Mouse (Mus musculus) urinary bladder, adult 2 months (tissue): Measurements from ENCODE around the gene Cryaa. TPM values are rescaled to one million over a fixed set of nuclear protein-coding genes. Genes with fewer than 3 reads are reported as not detected.

ENCODE experiments used
- DNase-seq: peaks from one replicate; pipeline ENCODE4 v3.0.0; 2022; ENCODE audit warnings: low spot score
- polyA plus RNA-seq: library from polyadenylated mRNA; depleted of rRNA; stranded (reverse); fragments of >200 nt; gene quantifications from 2 replicates; pipeline ENCODE4 v1.2.3, GENCODE M21; 2012; rRNA removed

Cryaa gene
- polyA plus RNA-seq, 1 experiment, result not detected

GRCm38 (mm10) chr17:31705271-31706020, 27.8 kb downstream of the Cryaa start:
- DNase-seq, result no peak

GRCm38 (mm10) chr17:31709121-31709741, 31.6 kb downstream of the Cryaa start:
- DNase-seq, result no peak

- DNase-seq, result no peak
These were observed 32.8 kb downstream of the Cryaa start for GRCm38 (mm10) chr17:31710455-31710854.

GRCm38 (mm10) chr17:31713709-31714108, 36.1 kb downstream of the Cryaa start:
- no peak for DNase-seq

- DNase-seq, result no peak
These were observed 36.5 kb downstream of the Cryaa start for GRCm38 (mm10) chr17:31714125-31714524.

GRCm38 (mm10) chr17:31715006-31715405, 37.4 kb downstream of the Cryaa start:
- no peak for DNase-seq

GRCm38 (mm10) chr17:31721637-31722036, 44.0 kb downstream of the Cryaa start:
- no peak for DNase-seq

- no peak for DNase-seq
These were observed 47.8 kb downstream of the Cryaa start for GRCm38 (mm10) chr17:31725366-31725765.

- DNase-seq, result no peak
These were observed 48.6 kb downstream of the Cryaa start for GRCm38 (mm10) chr17:31726216-31726615.

- no peak for DNase-seq
These were observed 49.6 kb downstream of the Cryaa start for GRCm38 (mm10) chr17:31727230-31727629.

- DNase-seq, result no peak
These were observed 50.4 kb downstream of the Cryaa start for GRCm38 (mm10) chr17:31728043-31728442.

- peak; percentile 50 for DNase-seq
These were observed 51.4 kb downstream of the Cryaa start for GRCm38 (mm10) chr17:31728968-31729501.

- DNase-seq, result no peak
These were observed 53.4 kb downstream of the Cryaa start for GRCm38 (mm10) chr17:31731038-31731437.

Other genes starting within 250 kb of the Cryaa start
- gene Wdr4, start 157.8 kb upstream of the Cryaa start, polyA plus RNA-seq, result 20.5 and 26.7 TPM in 2 replicates
- 219 and 221 TPM in 2 replicates for gene Ndufv3, start 157.7 kb upstream of the Cryaa start, polyA plus RNA-seq
- 21.4 and 23.1 TPM in 2 replicates for gene Pknox1, start 113.1 kb upstream of the Cryaa start, polyA plus RNA-seq
- 0.88 and 1.4 TPM in 2 replicates for gene Cbs, start 40.6 kb upstream of the Cryaa start, polyA plus RNA-seq
- gene U2af1, start 18.9 kb upstream of the Cryaa start, polyA plus RNA-seq, result 141 and 160 TPM in 2 replicates
- gene Sik1, start 178.0 kb downstream of the Cryaa start, polyA plus RNA-seq, result 32.3 and 34.9 TPM in 2 replicates